Comparison of ENCODE assay signal across 13 mouse cellular contexts in genomic region chr11:75846589-75846988, GRCm38 (mm10). TPM values are rescaled to one million over a fixed set of nuclear protein-coding genes. Genes with fewer than 3 reads are reported as not detected.
A peak's percentile ranks its signal among the peaks of the same experiment; 100 is the strongest.
DNase-seq lines count a peak whose midpoint lies in the region; ATAC-seq lines count a peak whose summit lies in the region.
"Had no signal": no experiment of that assay in that cellular context is flagged by ENCODE, and none has a peak within 500 bp of the region (broad histone marks: within the 10 kb centered on the region; RNA-seq: fewer than 3 reads in every experiment).

No protein-coding gene starts in this region.

- 0 out of 2 replicates have a peak, but pooled peaks have one; percentile 23 for ATAC-seq in kidney, embryonic 16.5 days (ENCODE audit: low FRiP score, low TSS enrichment)
- no peak for ATAC-seq in neural tube, embryonic 12.5 days (ENCODE audit: low FRiP score, low read depth)
- ATAC-seq: liver, postnatal 0 days had no signal

- no peak overlapping the region for H3K4me3 ChIP-seq in kidney, embryonic 16.5 days (ENCODE audit: low read length)
- no peak overlapping the region for H3K4me3 ChIP-seq in neural tube, embryonic 12.5 days
- H3K4me3 ChIP-seq: limb, embryonic 12.5 days; myocyte had no signal

- no peaks in the 10 kb centered on the region for H3K4me1 ChIP-seq in kidney, embryonic 16.5 days (ENCODE audit: insufficient read depth, low read length)
- peaks cover 24% of the 10 kb centered on the region for H3K4me1 ChIP-seq in neural tube, embryonic 12.5 days

- WGBS in kidney, embryonic 16.5 days, result 41% methylated on average over 7 of the region's 7 CpGs
- 32% methylated on average over 7 of the region's 7 CpGs for WGBS in neural tube, embryonic 12.5 days

- no peaks in the 10 kb centered on the region for H3K36me3 ChIP-seq in kidney, embryonic 16.5 days (ENCODE audit: insufficient read depth, low read length)
- no peaks in the 10 kb centered on the region for H3K36me3 ChIP-seq in neural tube, embryonic 12.5 days
- H3K36me3 ChIP-seq: limb, embryonic 12.5 days had no signal

- no peak for DNase-seq in kidney, adult 11 months
- DNase-seq in adrenal gland, adult 18-20 months (ENCODE audit: low spot score in 2 of 2), result peak; percentile 35 to 44
- DNase-seq in embryo, embryonic 11 days, result peak; percentile 53
- no peak for DNase-seq in cerebellum, postnatal 4 days (ENCODE audit: low spot score in 2 of 2)
- DNase-seq in testis, postnatal 14 days (ENCODE audit: low spot score), result no peak
- DNase-seq: kidney, postnatal 36 days; liver, postnatal 0 days; right cerebral cortex, adult 18-20 months had no signal

- H3K9ac ChIP-seq in kidney, embryonic 16.5 days (replicated peaks; ENCODE audit: low read length), result no peak overlapping the region
- H3K9ac ChIP-seq in neural tube, embryonic 12.5 days, result no peak overlapping the region
- H3K9ac ChIP-seq: limb, embryonic 12.5 days; liver, postnatal 0 days had no signal

- H3K9me3 ChIP-seq in kidney, embryonic 16.5 days (ENCODE audit: low read length), result no peaks in the 10 kb centered on the region
- H3K9me3 ChIP-seq in neural tube, embryonic 12.5 days, result no peaks in the 10 kb centered on the region
- H3K9me3 ChIP-seq: limb, embryonic 12.5 days had no signal

- no peak overlapping the region for H3K27ac ChIP-seq in kidney, embryonic 16.5 days (ENCODE audit: low read length)
- H3K27ac ChIP-seq in neural tube, embryonic 12.5 days, result 0 out of 2 replicates have a peak overlapping the region, but pooled peaks have one; percentile 8
- H3K27ac ChIP-seq: limb, embryonic 12.5 days; macrophage had no signal

- H3K4me2 ChIP-seq in kidney, embryonic 16.5 days (replicated peaks; ENCODE audit: low read depth, low read length), result no peak overlapping the region
- H3K4me2 ChIP-seq in neural tube, embryonic 12.5 days (replicated peaks), result no peak overlapping the region
- H3K4me2 ChIP-seq: limb, embryonic 12.5 days had no signal

- no peaks in the 10 kb centered on the region for H3K27me3 ChIP-seq in kidney, embryonic 16.5 days (ENCODE audit: insufficient read depth, low read length)
- H3K27me3 ChIP-seq in neural tube, embryonic 12.5 days (replicated peaks), result no peaks in the 10 kb centered on the region
- H3K27me3 ChIP-seq: limb, embryonic 12.5 days had no signal

RNA-seq across cellular contexts. Expression of gene Doc2b, which starts 50.7 kb away (rescaled TPM):
- 0.54 and 0.86 TPM in 2 replicates for polyA plus RNA-seq in kidney, embryonic 16.5 days (2015; fragmentation: Nextera tagmentation; extraction: Ambion mirVana)
- 10 to 100 TPM; 11.7 to 12.1 TPM for total RNA-seq in adrenal gland, adult 18-20 months (2021)
- 0.59 and 0.82 TPM in 2 replicates for polyA plus RNA-seq in neural tube, embryonic 12.5 days (2016; fragmentation: Nextera tagmentation; extraction: Ambion mirVana)
- polyA plus RNA-seq: liver, postnatal 0 days; macrophage had no signal

Comparison
In these comparisons a context has a peak if more than half of its experiments do, and no peak if none do; other contexts are left out.
1. DNase-seq: peak in adrenal gland, adult 18-20 months (2 of 2) and embryo, embryonic 11 days (single experiment); none in kidney, adult 11 months (single experiment), cerebellum, postnatal 4 days (0 of 2) and testis, postnatal 14 days (single experiment).